ENCODE assay signal across 8 mouse cellular contexts in the genomic region with DNA sequence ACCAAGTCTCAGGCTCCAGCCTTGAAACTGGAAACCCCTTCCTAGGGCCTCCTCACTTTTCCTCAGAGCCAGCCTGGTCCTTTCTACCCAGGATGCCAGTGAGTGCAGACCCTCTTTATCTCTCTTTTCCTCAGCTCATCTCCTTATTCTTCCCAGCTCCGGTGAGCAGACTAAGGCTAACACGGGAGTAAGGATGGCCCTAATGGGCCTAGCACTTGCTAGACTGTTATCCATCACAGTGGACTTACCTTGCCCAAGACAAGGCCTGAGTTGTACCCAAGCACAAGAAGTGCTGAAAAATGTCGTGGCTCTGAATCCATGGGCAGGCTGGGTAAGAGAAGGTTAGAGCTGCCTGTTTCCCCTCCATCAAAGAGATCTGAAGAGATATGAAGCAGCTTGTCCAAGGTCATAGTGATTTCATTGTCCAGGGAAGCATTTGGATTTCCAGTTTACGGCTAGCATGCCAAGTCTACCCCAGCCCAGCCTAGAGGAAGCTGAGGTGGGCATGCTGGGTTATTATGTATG. TPM values are rescaled to one million over a fixed set of nuclear protein-coding genes. Genes with fewer than 3 reads are reported as not detected.
DNase-seq lines count a peak whose midpoint lies in the region; ATAC-seq lines count a peak whose summit lies in the region.

No protein-coding gene starts in this region.

- peak overlapping the region; percentile 98 for H3K4me3 ChIP-seq in kidney, embryonic 16.5 days (ENCODE audit: low read length)
- peak overlapping the region; percentile 98 for H3K4me3 ChIP-seq in embryonic facial prominence, embryonic 11.5 days (ENCODE audit: low read depth, low read length)
- peak overlapping the region; percentile 75 for H3K4me3 ChIP-seq in hindbrain, embryonic 16.5 days (ENCODE audit: low read length)
- peak overlapping the region; percentile 94 for H3K4me3 ChIP-seq in midbrain, embryonic 16.5 days (ENCODE audit: low read depth, low read length)

- DNase-seq in kidney, adult 8-10 months = no peak
- no peak for DNase-seq in embryonic facial prominence, embryonic 11.5 days (ENCODE audit: low spot score)
- DNase-seq in cerebellum, postnatal 14 days = no peak
- no peak for DNase-seq in left cerebral cortex, adult 18-20 months (ENCODE audit: low spot score in 2 of 2)
- DNase-seq in urinary bladder, postnatal 25 days (ENCODE audit: low spot score) = no peak

- peak overlapping the region; percentile 89 for H3K27ac ChIP-seq in kidney, embryonic 16.5 days (ENCODE audit: low read length)
- H3K27ac ChIP-seq in embryonic facial prominence, embryonic 11.5 days (replicated peaks; ENCODE audit: low read depth, low read length) = no peak overlapping the region
- H3K27ac ChIP-seq in hindbrain, embryonic 16.5 days (ENCODE audit: low read depth, low read length) = no peak overlapping the region
- no peak overlapping the region for H3K27ac ChIP-seq in midbrain, embryonic 16.5 days (ENCODE audit: low read length)

- peak overlapping the region; percentile 88 for H3K9ac ChIP-seq in kidney, embryonic 16.5 days (replicated peaks; ENCODE audit: low read length)
- H3K9ac ChIP-seq in embryonic facial prominence, embryonic 11.5 days (replicated peaks; ENCODE audit: low read length) = peak overlapping the region; percentile 27; the same call in 1 of the 2 replicates
- peak overlapping the region; percentile 84; the same call in 1 of the 2 replicates for H3K9ac ChIP-seq in hindbrain, embryonic 16.5 days (ENCODE audit: low read depth, low read length)
- peak overlapping the region; percentile 84 for H3K9ac ChIP-seq in midbrain, embryonic 16.5 days (ENCODE audit: low read depth, low read length)

- no peaks in the 10 kb centered on the region for H3K9me3 ChIP-seq in kidney, embryonic 16.5 days (ENCODE audit: low read length)
- no peaks in the 10 kb centered on the region for H3K9me3 ChIP-seq in embryonic facial prominence, embryonic 11.5 days (replicated peaks; ENCODE audit: control insufficient read depth, low read length)
- no peaks in the 10 kb centered on the region for H3K9me3 ChIP-seq in hindbrain, embryonic 16.5 days (ENCODE audit: control insufficient read depth, low read length)
- H3K9me3 ChIP-seq in midbrain, embryonic 16.5 days (replicated peaks; ENCODE audit: control insufficient read depth, low read length, poor library complexity, severe bottlenecking) = no peaks in the 10 kb centered on the region

- H3K36me3 ChIP-seq in kidney, embryonic 16.5 days (ENCODE audit: insufficient read depth, low read length) = no peaks in the 10 kb centered on the region
- no peaks in the 10 kb centered on the region for H3K36me3 ChIP-seq in embryonic facial prominence, embryonic 11.5 days (replicated peaks; ENCODE audit: control insufficient read depth, insufficient read depth, low read depth, low read length)
- no peaks in the 10 kb centered on the region for H3K36me3 ChIP-seq in hindbrain, embryonic 16.5 days (ENCODE audit: control insufficient read depth, insufficient read depth, low read length)
- no peaks in the 10 kb centered on the region for H3K36me3 ChIP-seq in midbrain, embryonic 16.5 days (ENCODE audit: control insufficient read depth, insufficient read depth, low read length)

- H3K27me3 ChIP-seq in kidney, embryonic 16.5 days (ENCODE audit: insufficient read depth, low read length) = no peaks in the 10 kb centered on the region
- H3K27me3 ChIP-seq in embryonic facial prominence, embryonic 11.5 days (ENCODE audit: control insufficient read depth, insufficient read depth, low read length) = no peaks in the 10 kb centered on the region
- no peaks in the 10 kb centered on the region for H3K27me3 ChIP-seq in hindbrain, embryonic 16.5 days (replicated peaks; ENCODE audit: control insufficient read depth, insufficient read depth, low read length)
- H3K27me3 ChIP-seq in midbrain, embryonic 16.5 days (ENCODE audit: control insufficient read depth, insufficient read depth, low read depth, low read length) = no peaks in the 10 kb centered on the region

- peak overlapping the region; percentile 88 for H3K4me2 ChIP-seq in kidney, embryonic 16.5 days (replicated peaks; ENCODE audit: low read depth, low read length)
- peak overlapping the region; percentile 92 for H3K4me2 ChIP-seq in embryonic facial prominence, embryonic 11.5 days (ENCODE audit: low read depth, low read length)
- peak overlapping the region; percentile 91 for H3K4me2 ChIP-seq in hindbrain, embryonic 16.5 days (ENCODE audit: low read length)
- peak overlapping the region; percentile 92 for H3K4me2 ChIP-seq in midbrain, embryonic 16.5 days (ENCODE audit: low read length)

- WGBS in kidney, embryonic 16.5 days = 46% methylated on average over 4 of the region's 4 CpGs
- 65% methylated on average over 4 of the region's 4 CpGs for WGBS in embryonic facial prominence, embryonic 11.5 days
- WGBS in hindbrain, embryonic 16.5 days = 51% methylated on average over 4 of the region's 4 CpGs
- WGBS in midbrain, embryonic 16.5 days = 64% methylated on average over 4 of the region's 4 CpGs

- H3K4me1 ChIP-seq in kidney, embryonic 16.5 days (ENCODE audit: insufficient read depth, low read length) = peaks cover 36% of the 10 kb centered on the region
- peaks cover 5% of the 10 kb centered on the region; the same call in 1 of the 2 replicates for H3K4me1 ChIP-seq in embryonic facial prominence, embryonic 11.5 days (ENCODE audit: control insufficient read depth, insufficient read depth, low read length)
- peaks cover 37% of the 10 kb centered on the region for H3K4me1 ChIP-seq in hindbrain, embryonic 16.5 days (ENCODE audit: control insufficient read depth, insufficient read depth, low read depth, low read length)
- H3K4me1 ChIP-seq in midbrain, embryonic 16.5 days (ENCODE audit: control insufficient read depth, insufficient read depth, low read length) = peaks cover 23% of the 10 kb centered on the region

- no peak for ATAC-seq in kidney, embryonic 16.5 days (ENCODE audit: low FRiP score, low TSS enrichment)
- ATAC-seq in embryonic facial prominence, embryonic 11.5 days (replicated peaks; ENCODE audit: insufficient number of reproducible peaks, low FRiP score, low TSS enrichment, low read depth) = no peak
- ATAC-seq in hindbrain, embryonic 16.5 days = no peak
- no peak for ATAC-seq in midbrain, embryonic 16.5 days

RNA-seq across cellular contexts. Expression of gene Cluh, which starts 1.3 kb away (rescaled TPM):
- 44.6 and 46.3 TPM in 2 replicates for polyA plus RNA-seq in kidney, embryonic 16.5 days (2015; fragmentation: Nextera tagmentation; extraction: Ambion mirVana)
- 10.8 and 11.2 TPM in 2 replicates for polyA plus RNA-seq in embryonic facial prominence, embryonic 11.5 days (2014; fragmentation: Nextera tagmentation; extraction: Ambion mirVana)
- polyA plus RNA-seq in hindbrain, embryonic 16.5 days (2015; fragmentation: Nextera tagmentation; extraction: Ambion mirVana) = 18.7 and 22.7 TPM in 2 replicates
- 16.4 and 18.1 TPM in 2 replicates for polyA plus RNA-seq in midbrain, embryonic 16.5 days (2015; fragmentation: Nextera tagmentation; extraction: Ambion mirVana)
- total RNA-seq in left cerebral cortex, adult 18-20 months (2021) = 10 to 100 TPM; 69.0 to 71.1 TPM

RNA-seq across cellular contexts. Expression of gene Ccdc92b, which starts 31.2 kb away (rescaled TPM):
- 0.17 TPM in 2 replicates for polyA plus RNA-seq in kidney, embryonic 16.5 days (2015; fragmentation: Nextera tagmentation; extraction: Ambion mirVana)
- polyA plus RNA-seq in embryonic facial prominence, embryonic 11.5 days (2014; fragmentation: Nextera tagmentation; extraction: Ambion mirVana) = 0.71 and 0.74 TPM in 2 replicates
- 2.5 and 2.9 TPM in 2 replicates for polyA plus RNA-seq in hindbrain, embryonic 16.5 days (2015; fragmentation: Nextera tagmentation; extraction: Ambion mirVana)
- 2.6 and 3.3 TPM in 2 replicates for polyA plus RNA-seq in midbrain, embryonic 16.5 days (2015; fragmentation: Nextera tagmentation; extraction: Ambion mirVana)
- total RNA-seq in left cerebral cortex, adult 18-20 months (2021) = 10 to 100 TPM; 34.2 to 35.5 TPM

RNA-seq across cellular contexts. Expression of gene Rap1gap2, which starts 39.9 kb away (rescaled TPM):
- 5.5 and 6.2 TPM in 2 replicates for polyA plus RNA-seq in kidney, embryonic 16.5 days (2015; fragmentation: Nextera tagmentation; extraction: Ambion mirVana)
- polyA plus RNA-seq in embryonic facial prominence, embryonic 11.5 days (2014; fragmentation: Nextera tagmentation; extraction: Ambion mirVana) = 1.1 and 1.5 TPM in 2 replicates
- 13.7 and 15.0 TPM in 2 replicates for polyA plus RNA-seq in hindbrain, embryonic 16.5 days (2015; fragmentation: Nextera tagmentation; extraction: Ambion mirVana)
- polyA plus RNA-seq in midbrain, embryonic 16.5 days (2015; fragmentation: Nextera tagmentation; extraction: Ambion mirVana) = 17.1 and 18.3 TPM in 2 replicates
- 100 to 1,000 TPM; 175 to 181 TPM for total RNA-seq in left cerebral cortex, adult 18-20 months (2021)

Comparison
In these comparisons a context has a peak if more than half of its experiments do, and no peak if none do; other contexts are left out.
1. H3K9ac ChIP-seq: peak in every context shown above with its lines; median percentile 88 in kidney, embryonic 16.5 days; 84 in hindbrain, embryonic 16.5 days; 84 in midbrain, embryonic 16.5 days; 27 in embryonic facial prominence, embryonic 11.5 days.